Mouse (Mus musculus) heart, adult 2 months (tissue): ENCODE data around the gene Fdps.

Experiments used
- CTCF ChIP-seq: fragments of 200-600 bp; IDR thresholded peaks from 2 replicates; pipeline ENCODE4 v1.8.1; 2022; ENCODE audit warnings: antibody characterized with exemption, mild to moderate bottlenecking, moderate library complexity
- EP300 ChIP-seq: fragments of 200-500 bp; IDR thresholded peaks from 2 replicates; pipeline ENCODE4 v1.6.1; 2011; ENCODE audit warnings: low read depth, low read length, control low read depth; ENCODE audit not compliant: insufficient read depth
- POLR2A ChIP-seq: fragments of 200-500 bp; IDR thresholded peaks from 2 replicates; pipeline ENCODE4 v1.6.1; 2011; ENCODE audit warnings: mild to moderate bottlenecking, low read depth, low read length, control low read depth; ENCODE audit not compliant: insufficient read depth

- TF ChIP-seq EP300: no peak
- TF ChIP-seq CTCF: no peak
- no peak for TF ChIP-seq POLR2A
Observed at GRCm38 (mm10) chr3:89084133-89084532, 17.6 kb downstream of the Fdps start.
